Mouse (Mus musculus): Measurements from ENCODE around the gene Lrrfip1. TPM values are rescaled to one million over a fixed set of nuclear protein-coding genes. Genes with fewer than 3 reads are reported as not detected.

Gene Lrrfip1
- polyA plus RNA-seq, 1 experiment = 83.3 TPM

DNA sequence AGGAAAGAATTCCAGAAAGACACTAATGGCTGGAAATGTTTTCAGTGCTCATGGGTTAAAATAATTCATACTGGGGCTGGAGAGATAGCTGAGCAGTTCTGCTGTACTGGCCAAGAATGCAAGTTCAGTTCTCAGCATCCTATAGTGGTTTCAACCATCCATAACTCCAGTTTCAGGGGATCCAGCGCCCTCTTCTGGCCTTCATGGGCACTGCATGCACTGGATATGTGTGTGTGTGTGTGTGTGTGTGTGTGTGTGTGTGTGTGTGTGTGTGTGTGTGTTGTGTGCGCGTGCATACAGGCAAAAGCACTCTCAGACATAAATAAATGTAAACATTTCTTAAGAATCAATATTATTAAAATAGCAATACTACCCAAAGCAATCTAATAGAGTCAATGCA, 22.8 kb downstream of the Lrrfip1 start:
- Histone ChIP-seq H3K36me3 (ENCODE audit: control insufficient read depth, insufficient read depth) (no peaks in the 10 kb centered on the region), H3K79me2 (ENCODE audit: control insufficient read depth, insufficient read depth) (peaks cover 32% of the 10 kb centered on the region), H3ac (ENCODE audit: control insufficient read depth, insufficient read length) (no peak overlapping the region), H3K27me3 (ENCODE audit: control insufficient read depth, insufficient read depth, insufficient read length) (no peaks in the 10 kb centered on the region), H3K4me3 (no peak overlapping the region), H3K4me2 (ENCODE audit: low read depth) (no peak overlapping the region)
- TF ChIP-seq SRF (IDR thresholded peaks at IDR 0.05; ENCODE audit: control insufficient read depth, insufficient read length, low read depth) = no peak
- no peak for TF ChIP-seq POLR2A (IDR thresholded peaks at IDR 0.05; ENCODE audit: insufficient read length, low read depth)
- no peak for TF ChIP-seq MAX (IDR thresholded peaks at IDR 0.05; ENCODE audit: low read depth)
- no peak for TF ChIP-seq POLR2AphosphoS2 (IDR thresholded peaks at IDR 0.05; ENCODE audit: insufficient read length, low read depth)
- TF ChIP-seq USF1 (IDR thresholded peaks at IDR 0.05; ENCODE audit: low read depth) = no peak

- H3K27me3 ChIP-seq (ENCODE audit: control insufficient read depth, insufficient read depth, insufficient read length) = no peaks in the 10 kb centered on the region
- peak; percentile 13 to 86 (median 31) for TF ChIP-seq MYOG (IDR thresholded peaks at IDR 0.05; ENCODE audit: control insufficient read depth in 1 of 3, insufficient read depth in 1 of 3, insufficient read length in 2 of 3, low read depth in 2 of 3)
- TF ChIP-seq MYOD1 (IDR thresholded peaks at IDR 0.05; ENCODE audit: control insufficient read depth in 1 of 3, insufficient read length in 2 of 3, low read depth in 2 of 3) = peak in 1 of 3 experiments; percentile 78
- TF ChIP-seq TCF12 (IDR thresholded peaks at IDR 0.05; ENCODE audit: insufficient read depth, poor library complexity, severe bottlenecking) = peak; percentile 60
- no peak for TF ChIP-seq MAX (IDR thresholded peaks at IDR 0.05; ENCODE audit: low read depth)
- peaks cover 36% of the 10 kb centered on the region for H3K79me2 ChIP-seq (ENCODE audit: control insufficient read depth, insufficient read depth)
- no peak overlapping the region for H3ac ChIP-seq (ENCODE audit: control insufficient read depth, insufficient read length)
- no peak overlapping the region for H3K4me3 ChIP-seq
- peaks cover 5% of the 10 kb centered on the region for H3K36me3 ChIP-seq (ENCODE audit: control insufficient read depth, insufficient read depth)
- peak overlapping the region; percentile 77 for H3K4me2 ChIP-seq (ENCODE audit: low read depth)
Measured at GRCm38 (mm10) chr1:91022157-91022895, 23.8 kb downstream of the Lrrfip1 start.

- Histone ChIP-seq H3K27me3 (ENCODE audit: control insufficient read depth, insufficient read depth, insufficient read length) (no peaks in the 10 kb centered on the region), H3K36me3 (ENCODE audit: control insufficient read depth, insufficient read depth) (peaks cover 5% of the 10 kb centered on the region), H3K4me2 (ENCODE audit: low read depth) (peak overlapping the region; percentile 77), H3K79me2 (ENCODE audit: control insufficient read depth, insufficient read depth) (peaks cover 44% of the 10 kb centered on the region), H3K4me3 (no peak overlapping the region), H3ac (ENCODE audit: control insufficient read depth, insufficient read length) (no peak overlapping the region)
- TF ChIP-seq MAX (IDR thresholded peaks at IDR 0.05; ENCODE audit: low read depth) (no peak), POLR2AphosphoS2 (IDR thresholded peaks at IDR 0.05; ENCODE audit: insufficient read length, low read depth) (no peak), MYOG (IDR thresholded peaks at IDR 0.05; ENCODE audit: control insufficient read depth in 1 of 3, insufficient read depth in 1 of 3, insufficient read length in 2 of 3, low read depth in 2 of 3) (peak in 2 of 3 experiments; percentile 27 to 76), MYOD1 (IDR thresholded peaks at IDR 0.05; ENCODE audit: control insufficient read depth in 1 of 3, insufficient read length in 2 of 3, low read depth in 2 of 3) (peak in 2 of 3 experiments; percentile 60 to 90)
Measured at GRCm38 (mm10) chr1:91023230-91023629, 24.7 kb downstream of the Lrrfip1 start.

DNA sequence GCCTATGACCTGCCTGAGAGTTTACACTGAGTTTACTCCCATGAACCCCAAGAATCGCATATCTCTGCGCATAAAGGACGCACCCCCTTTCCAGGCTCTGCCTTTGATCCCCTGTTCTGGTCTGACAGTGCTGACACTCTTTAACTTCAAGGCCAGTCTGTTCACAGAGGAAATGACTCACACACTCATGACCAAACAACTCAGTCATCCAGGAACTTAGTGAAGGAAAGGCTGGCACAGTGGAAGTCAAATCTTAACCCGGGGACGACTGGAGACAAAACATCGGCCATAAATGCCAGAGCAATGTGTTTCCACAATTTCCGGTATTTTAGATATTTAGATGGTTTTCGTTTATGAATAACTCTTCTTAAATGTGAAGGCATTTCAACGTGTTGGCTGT, 25.4 kb downstream of the Lrrfip1 start:
- no peak for TF ChIP-seq POLR2A (IDR thresholded peaks at IDR 0.05; ENCODE audit: insufficient read length, low read depth)
- TF ChIP-seq POLR2AphosphoS2 (IDR thresholded peaks at IDR 0.05; ENCODE audit: insufficient read length, low read depth) = no peak
- no peak for TF ChIP-seq MYOD1 (IDR thresholded peaks at IDR 0.05; ENCODE audit: control insufficient read depth in 1 of 3, insufficient read length in 2 of 3, low read depth in 2 of 3)
- TF ChIP-seq TCF3 (IDR thresholded peaks at IDR 0.05; ENCODE audit: insufficient read length, low read depth) = no peak
- TF ChIP-seq CEBPB (IDR thresholded peaks at IDR 0.05; ENCODE audit: insufficient read depth, poor library complexity, severe bottlenecking) = no peak
- TF ChIP-seq MAX (IDR thresholded peaks at IDR 0.05; ENCODE audit: low read depth) = no peak
- no peak for TF ChIP-seq SRF (IDR thresholded peaks at IDR 0.05; ENCODE audit: control insufficient read depth, insufficient read length, low read depth)
- TF ChIP-seq E2F4 (IDR thresholded peaks at IDR 0.05; ENCODE audit: insufficient read depth) = no peak
- no peak for TF ChIP-seq MYOG (IDR thresholded peaks at IDR 0.05; ENCODE audit: control insufficient read depth in 1 of 3, insufficient read depth in 1 of 3, insufficient read length in 2 of 3, low read depth in 2 of 3)
- TF ChIP-seq TCF12 (IDR thresholded peaks at IDR 0.05; ENCODE audit: insufficient read depth, poor library complexity, severe bottlenecking) = no peak
- TF ChIP-seq REST (IDR thresholded peaks at IDR 0.05; ENCODE audit: insufficient read depth, insufficient read length) = no peak
- Histone ChIP-seq H3K27me3 (ENCODE audit: control insufficient read depth, insufficient read depth, insufficient read length) (no peaks in the 10 kb centered on the region), H3K4me3 (no peak overlapping the region), H3K36me3 (ENCODE audit: control insufficient read depth, insufficient read depth) (peaks cover 5% of the 10 kb centered on the region), H3K79me2 (ENCODE audit: control insufficient read depth, insufficient read depth) (peaks cover 44% of the 10 kb centered on the region), H3ac (ENCODE audit: control insufficient read depth, insufficient read length) (no peak overlapping the region), H3K4me2 (ENCODE audit: low read depth) (peak overlapping the region; percentile 77)

DNA sequence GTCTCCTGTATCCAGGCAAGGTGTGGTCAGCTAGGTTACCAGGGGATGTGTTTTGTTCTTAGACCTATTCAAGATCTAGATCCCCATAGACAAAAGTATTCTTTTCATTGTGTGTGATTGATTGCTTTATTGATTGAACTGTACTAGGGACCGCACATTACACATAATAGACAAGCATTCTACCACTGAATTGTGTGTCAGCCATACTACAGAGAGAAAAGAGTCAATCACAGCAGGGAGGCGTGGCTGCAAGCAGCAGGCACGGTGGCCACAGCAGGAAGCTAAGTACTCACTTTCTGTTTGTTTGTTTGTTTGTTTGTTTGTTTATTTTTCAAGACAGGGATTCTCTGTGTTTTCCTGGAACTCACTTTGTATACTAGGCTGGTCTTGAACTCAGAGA, 25.9 kb downstream of the Lrrfip1 start:
- Histone ChIP-seq H3K4me2 (ENCODE audit: low read depth) (peak overlapping the region; percentile 77), H3K4me3 (no peak overlapping the region), H3K79me2 (ENCODE audit: control insufficient read depth, insufficient read depth) (peaks cover 42% of the 10 kb centered on the region), H3K36me3 (ENCODE audit: control insufficient read depth, insufficient read depth) (peaks cover 5% of the 10 kb centered on the region), H3ac (ENCODE audit: control insufficient read depth, insufficient read length) (no peak overlapping the region), H3K27me3 (ENCODE audit: control insufficient read depth, insufficient read depth, insufficient read length) (no peaks in the 10 kb centered on the region)
- TF ChIP-seq USF1 (IDR thresholded peaks at IDR 0.05; ENCODE audit: low read depth) (no peak), TCF3 (IDR thresholded peaks at IDR 0.05; ENCODE audit: insufficient read length, low read depth) (no peak), E2F4 (IDR thresholded peaks at IDR 0.05; ENCODE audit: insufficient read depth) (no peak)
